8 mouse cellular contexts compared by ENCODE assay signal in the genomic region with DNA sequence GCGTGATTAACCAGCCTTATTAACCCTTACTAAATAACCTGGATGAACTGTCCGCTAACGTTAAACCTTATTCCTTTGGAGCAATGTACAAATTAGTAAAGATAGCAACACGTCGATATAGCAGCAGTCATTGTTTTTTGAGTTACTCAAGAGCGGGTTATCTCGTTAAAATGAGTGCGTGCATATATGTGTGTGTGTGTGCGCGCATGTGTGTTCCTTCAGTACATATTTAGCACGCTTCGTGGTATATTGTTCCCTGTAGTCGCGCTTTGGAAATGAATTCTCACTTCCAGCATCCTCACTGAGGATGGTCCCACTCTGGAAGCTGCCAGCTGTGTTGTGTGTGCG. TPM values are rescaled to one million over a fixed set of nuclear protein-coding genes. Genes with fewer than 3 reads are reported as not detected.
DNase-seq lines count a peak whose midpoint lies in the region; ATAC-seq and TF ChIP-seq lines count a peak whose summit lies in the region.

No protein-coding gene starts in this region.

- H3K4me2 ChIP-seq in kidney, embryonic 14.5 days (replicated peaks; ENCODE audit: low read depth, low read length), result peak overlapping the region; percentile 92
- H3K4me2 ChIP-seq in hindbrain, embryonic 14.5 days (replicated peaks), result peak overlapping the region; percentile 89
- H3K4me2 ChIP-seq in midbrain, embryonic 14.5 days (ENCODE audit: low read length), result peak overlapping the region; percentile 94

- TF ChIP-seq CTCF in brain, embryonic 14.5 days (IDR thresholded peaks at IDR 0.05; ENCODE audit: borderline replicate concordance, extremely low read depth, insufficient read depth, insufficient read length), result no peak

- WGBS in kidney, embryonic 14.5 days, result 3% methylated on average over 15 of the region's 15 CpGs
- 8% methylated on average over 15 of the region's 15 CpGs for WGBS in hindbrain, embryonic 14.5 days
- 7% methylated on average over 15 of the region's 15 CpGs for WGBS in midbrain, embryonic 14.5 days

- H3K36me3 ChIP-seq in kidney, embryonic 14.5 days (ENCODE audit: control insufficient read depth, insufficient read depth, low read length), result peaks cover 30% of the 10 kb centered on the region
- H3K36me3 ChIP-seq in hindbrain, embryonic 14.5 days (replicated peaks; ENCODE audit: control insufficient read depth, insufficient read depth), result peaks cover 41% of the 10 kb centered on the region
- H3K36me3 ChIP-seq in midbrain, embryonic 14.5 days (ENCODE audit: control insufficient read depth, insufficient read depth, low read length), result peaks cover 32% of the 10 kb centered on the region

- H3K4me1 ChIP-seq in kidney, embryonic 14.5 days (ENCODE audit: control insufficient read depth, insufficient read depth, low read length), result peaks cover 19% of the 10 kb centered on the region
- H3K4me1 ChIP-seq in hindbrain, embryonic 14.5 days (replicated peaks; ENCODE audit: control insufficient read depth, insufficient read depth, low read length), result peaks cover 25% of the 10 kb centered on the region
- H3K4me1 ChIP-seq in midbrain, embryonic 14.5 days (ENCODE audit: control insufficient read depth, insufficient read depth, low read length), result peaks cover 18% of the 10 kb centered on the region

- peak overlapping the region; percentile 91; the same call in 1 of the 2 replicates for H3K27ac ChIP-seq in kidney, embryonic 14.5 days (ENCODE audit: low read depth, low read length)
- peak overlapping the region; percentile 98 for H3K27ac ChIP-seq in hindbrain, embryonic 14.5 days
- peak overlapping the region; percentile 95 for H3K27ac ChIP-seq in midbrain, embryonic 14.5 days (replicated peaks; ENCODE audit: low read depth, low read length)

- TF ChIP-seq POLR2A in brain, embryonic 14.5 days (IDR thresholded peaks at IDR 0.05; ENCODE audit: borderline replicate concordance, extremely low read depth, insufficient read depth, insufficient read length, poor library complexity, severe bottlenecking), result no peak

- H3K27me3 ChIP-seq in kidney, embryonic 14.5 days (ENCODE audit: control insufficient read depth, insufficient read depth, low read length), result no peaks in the 10 kb centered on the region
- no peaks in the 10 kb centered on the region for H3K27me3 ChIP-seq in hindbrain, embryonic 14.5 days (ENCODE audit: control insufficient read depth, insufficient read depth, low read length)
- H3K27me3 ChIP-seq in midbrain, embryonic 14.5 days (ENCODE audit: control insufficient read depth, insufficient read depth, low read length), result no peaks in the 10 kb centered on the region

- no peak for DNase-seq in kidney, postnatal 4 days
- DNase-seq in brain, embryonic 14.5 days (ENCODE audit: low read depth), result peak; percentile 20
- DNase-seq in hindbrain, embryonic 14.5 days (ENCODE audit: low spot score), result no peak
- no peak for DNase-seq in midbrain, embryonic 14.5 days
- DNase-seq in MN1 (ENCODE audit: low spot score), result no peak
- DNase-seq in retina, postnatal 1 day, result no peak
- DNase-seq in spleen, postnatal 14 days (ENCODE audit: low spot score in 2 of 2), result no peak

- peak overlapping the region; percentile 92 for H3K4me3 ChIP-seq in kidney, embryonic 14.5 days (ENCODE audit: low read length)
- H3K4me3 ChIP-seq in hindbrain, embryonic 14.5 days (replicated peaks; ENCODE audit: low read length), result peak overlapping the region; percentile 89
- peak overlapping the region; percentile 99 for H3K4me3 ChIP-seq in midbrain, embryonic 14.5 days (replicated peaks; ENCODE audit: low read depth, low read length)

- no peaks in the 10 kb centered on the region for H3K9me3 ChIP-seq in kidney, embryonic 14.5 days (ENCODE audit: control insufficient read depth, low read length)
- H3K9me3 ChIP-seq in hindbrain, embryonic 14.5 days (ENCODE audit: control insufficient read depth, low read length), result no peaks in the 10 kb centered on the region
- no peaks in the 10 kb centered on the region for H3K9me3 ChIP-seq in midbrain, embryonic 14.5 days (ENCODE audit: control insufficient read depth, low read length)

- ATAC-seq in kidney, embryonic 14.5 days (ENCODE audit: low FRiP score, low TSS enrichment), result no peak
- ATAC-seq in hindbrain, embryonic 14.5 days (ENCODE audit: low FRiP score), result no peak
- no peak for ATAC-seq in midbrain, embryonic 14.5 days (ENCODE audit: low FRiP score, low TSS enrichment)

- H3K9ac ChIP-seq in kidney, embryonic 14.5 days (ENCODE audit: low read depth, low read length), result peak overlapping the region; percentile 98
- peak overlapping the region; percentile 92 for H3K9ac ChIP-seq in hindbrain, embryonic 14.5 days
- H3K9ac ChIP-seq in midbrain, embryonic 14.5 days (replicated peaks; ENCODE audit: low read length), result peak overlapping the region; percentile 92

RNA-seq across cellular contexts. Expression of gene Mrps7, which starts 0.6 kb away (rescaled TPM):
- 99.7 and 100 TPM in 2 replicates for polyA plus RNA-seq in kidney, embryonic 14.5 days (2014; fragmentation: Nextera tagmentation; extraction: Ambion mirVana)
- 35.5 and 36.7 TPM in 2 replicates for polyA plus RNA-seq in brain, embryonic 14.5 days (2012; rRNA removed)
- 72.5 and 74.1 TPM in 2 replicates for polyA plus RNA-seq in hindbrain, embryonic 14.5 days (2014; fragmentation: Nextera tagmentation; extraction: Ambion mirVana)
- 75.7 and 83.4 TPM in 2 replicates for polyA plus RNA-seq in midbrain, embryonic 14.5 days (2014; fragmentation: Nextera tagmentation; extraction: Ambion mirVana)

RNA-seq across cellular contexts. Expression of gene Gga3, which starts 0.7 kb away (rescaled TPM):
- 14.4 and 22.7 TPM in 2 replicates for polyA plus RNA-seq in kidney, embryonic 14.5 days (2014; fragmentation: Nextera tagmentation; extraction: Ambion mirVana)
- 43.3 and 57.1 TPM in 2 replicates for polyA plus RNA-seq in brain, embryonic 14.5 days (2012; rRNA removed)
- polyA plus RNA-seq in hindbrain, embryonic 14.5 days (2014; fragmentation: Nextera tagmentation; extraction: Ambion mirVana), result 34.1 and 39.4 TPM in 2 replicates
- 29.3 and 34.3 TPM in 2 replicates for polyA plus RNA-seq in midbrain, embryonic 14.5 days (2014; fragmentation: Nextera tagmentation; extraction: Ambion mirVana)

RNA-seq across cellular contexts. Expression of gene Mif4gd, which starts 9.7 kb away (rescaled TPM):
- 33.3 and 33.6 TPM in 2 replicates for polyA plus RNA-seq in kidney, embryonic 14.5 days (2014; fragmentation: Nextera tagmentation; extraction: Ambion mirVana)
- 18.0 and 19.2 TPM in 2 replicates for polyA plus RNA-seq in brain, embryonic 14.5 days (2012; rRNA removed)
- polyA plus RNA-seq in hindbrain, embryonic 14.5 days (2014; fragmentation: Nextera tagmentation; extraction: Ambion mirVana), result 11.3 and 13.5 TPM in 2 replicates
- polyA plus RNA-seq in midbrain, embryonic 14.5 days (2014; fragmentation: Nextera tagmentation; extraction: Ambion mirVana), result 9.7 and 11.4 TPM in 2 replicates

RNA-seq across cellular contexts. Expression of gene Slc25a19, which starts 25.0 kb away (rescaled TPM):
- polyA plus RNA-seq in kidney, embryonic 14.5 days (2014; fragmentation: Nextera tagmentation; extraction: Ambion mirVana), result 35.3 and 40.8 TPM in 2 replicates
- 55.1 and 71.1 TPM in 2 replicates for polyA plus RNA-seq in brain, embryonic 14.5 days (2012; rRNA removed)
- 37.8 and 42.3 TPM in 2 replicates for polyA plus RNA-seq in hindbrain, embryonic 14.5 days (2014; fragmentation: Nextera tagmentation; extraction: Ambion mirVana)
- 35.8 and 39.8 TPM in 2 replicates for polyA plus RNA-seq in midbrain, embryonic 14.5 days (2014; fragmentation: Nextera tagmentation; extraction: Ambion mirVana)

RNA-seq across cellular contexts. Expression of gene Nup85, which starts 38.9 kb away (rescaled TPM):
- 159 and 197 TPM in 2 replicates for polyA plus RNA-seq in kidney, embryonic 14.5 days (2014; fragmentation: Nextera tagmentation; extraction: Ambion mirVana)
- polyA plus RNA-seq in brain, embryonic 14.5 days (2012; rRNA removed), result 105 and 168 TPM in 2 replicates
- 95.2 and 99.8 TPM in 2 replicates for polyA plus RNA-seq in hindbrain, embryonic 14.5 days (2014; fragmentation: Nextera tagmentation; extraction: Ambion mirVana)
- 83.7 and 107 TPM in 2 replicates for polyA plus RNA-seq in midbrain, embryonic 14.5 days (2014; fragmentation: Nextera tagmentation; extraction: Ambion mirVana)
